Mouse (Mus musculus) heart, embryonic 14.5 days (tissue): ENCODE data around the gene Gltpd2. TPM values are rescaled to one million over a fixed set of nuclear protein-coding genes. Genes with fewer than 3 reads are reported as not detected.
A peak's percentile ranks its signal among the peaks of the same experiment; 100 is the strongest.

Experiments
- ATAC-seq: fragments of 200-750 bp; cut with Nextera tagmentation; 2 replicates; pipeline ENCODE4 v1.8.0; 2017; ENCODE audit warnings: low read depth, moderate TSS enrichment; ENCODE audit not compliant: insufficient number of reproducible peaks, insufficient read depth, low FRiP score
- H3K27ac ChIP-seq, 2 experiments: fragments of 200-500 bp in 1 of 2; fragments of 300-500 bp in 1 of 2; sonication (generic) in 1 of 2; replicated peaks in 1 of 2; 2 replicates each; pipeline ENCODE4 v1.5.1; 2012 to 2014; ENCODE audit warnings: low read depth in 2 of 2, low read length in 2 of 2, control low read depth in 1 of 2, mild to moderate bottlenecking in 1 of 2, mixed read lengths in 1 of 2; ENCODE audit not compliant: control insufficient read depth in 1 of 2, insufficient read depth in 1 of 2
- H3K27me3 ChIP-seq: fragments of 300-500 bp; sonication (generic); 2 replicates; pipeline ENCODE4 v1.6.1; 2014; ENCODE audit warnings: mild to moderate bottlenecking, low read length, control low read depth; ENCODE audit not compliant: control insufficient read depth, insufficient read depth
- H3K36me3 ChIP-seq: fragments of 300-500 bp; sonication (generic); 2 replicates; pipeline ENCODE4 v1.6.1; 2014; ENCODE audit warnings: mild to moderate bottlenecking, control low read depth, low read length, mixed read lengths; ENCODE audit not compliant: control insufficient read depth, insufficient read depth
- H3K4me1 ChIP-seq, 2 experiments: fragments of 200-500 bp in 1 of 2; fragments of 300-500 bp in 1 of 2; sonication (generic) in 1 of 2; 2 replicates each; pipeline ENCODE4 v1.6.1; 2012 to 2014; ENCODE audit warnings: low read length in 2 of 2, control low read depth in 1 of 2, mixed read lengths in 1 of 2; ENCODE audit not compliant: control insufficient read depth in 2 of 2, insufficient read depth in 2 of 2
- H3K4me2 ChIP-seq: fragments of 300-500 bp; sonication (generic); 2 replicates; pipeline ENCODE4 v1.6.1; 2014; ENCODE audit warnings: mild to moderate bottlenecking, low read length
- H3K4me3 ChIP-seq, 2 experiments: fragments of 200-500 bp in 1 of 2; fragments of 300-500 bp in 1 of 2; sonication (generic) in 1 of 2; 2 replicates each; pipeline ENCODE4 v1.5.1; 2012 to 2014; ENCODE audit warnings: low read length in 2 of 2, mild to moderate bottlenecking in 2 of 2, control low read depth in 1 of 2, low read depth in 1 of 2, moderate library complexity in 1 of 2; ENCODE audit not compliant: control insufficient read depth in 1 of 2, insufficient read depth in 1 of 2
- H3K9ac ChIP-seq: fragments of 300-500 bp; sonication (generic); 2 replicates; pipeline ENCODE4 v1.6.1; 2014; ENCODE audit warnings: mild to moderate bottlenecking, low read length
- H3K9me3 ChIP-seq: fragments of 300-500 bp; sonication (generic); 2 replicates; pipeline ENCODE4 v1.6.1; 2016; ENCODE audit warnings: low read length, control low read depth; ENCODE audit not compliant: control insufficient read depth
- WGBS: fragments of 180-500 bp; shearing (Covaris S2); extraction: QIAGEN DNeasy Blood & Tissue Kit; methylation state at CpG from one replicate; pipeline ENCODE4 v1.1.7; 2014; 5-methylcytosine and 5-hydroxymethylcytosine counted together
- polyA plus RNA-seq: library from polyadenylated mRNA; unstranded; fragments of >200 nt; fragmentation: Nextera tagmentation; extraction: Ambion mirVana; gene quantifications from 2 replicates; pipeline ENCODE4 v1.2.1, GENCODE M21; 2014

The Gltpd2 gene
- polyA plus RNA-seq, 1 experiment from 2014 or later, result 0.49 TPM

- Histone ChIP-seq H3K4me1 (no peaks in the 10 kb centered on the region), H3K27ac (no peak overlapping the region), H3K4me3 (no peak overlapping the region), H3K9ac (no peak overlapping the region), H3K36me3 (no peaks in the 10 kb centered on the region), H3K4me2 (no peak overlapping the region), H3K9me3 (no peaks in the 10 kb centered on the region), H3K27me3 (no peaks in the 10 kb centered on the region)
- no peak for ATAC-seq
- 79% methylated on average over 6 of the region's 6 CpGs for WGBS
Measured at GRCm38 (mm10) chr11:70489684-70490083, 29.3 kb upstream of the Gltpd2 start.

- 66% methylated on average over 14 of the region's 14 CpGs for WGBS
- no peaks in the 10 kb centered on the region for H3K36me3 ChIP-seq
- H3K9ac ChIP-seq, result no peak overlapping the region
- no peak overlapping the region for H3K27ac ChIP-seq
- H3K4me2 ChIP-seq, result no peak overlapping the region
- H3K4me3 ChIP-seq, result no peak overlapping the region
- no peaks in the 10 kb centered on the region for H3K9me3 ChIP-seq
- no peak for ATAC-seq
- H3K27me3 ChIP-seq, result no peaks in the 10 kb centered on the region
- no peaks in the 10 kb centered on the region for H3K4me1 ChIP-seq
Measured at GRCm38 (mm10) chr11:70499566-70500475, 19.2 kb upstream of the Gltpd2 start.

GRCm38 (mm10) chr11:70500476-70500812, 18.6 kb upstream of the Gltpd2 start:
- H3K4me1 ChIP-seq, result no peaks in the 10 kb centered on the region
- H3K9me3 ChIP-seq, result no peaks in the 10 kb centered on the region
- H3K4me2 ChIP-seq, result no peak overlapping the region
- H3K27ac ChIP-seq, result no peak overlapping the region
- ATAC-seq, result no peak
- no peak overlapping the region for H3K9ac ChIP-seq
- H3K27me3 ChIP-seq, result no peaks in the 10 kb centered on the region
- H3K36me3 ChIP-seq, result no peaks in the 10 kb centered on the region
- 88% methylated on average over 1 of the region's 1 CpGs for WGBS
- H3K4me3 ChIP-seq, result no peak overlapping the region

- H3K9me3 ChIP-seq, result no peaks in the 10 kb centered on the region
- H3K36me3 ChIP-seq, result no peaks in the 10 kb centered on the region
- no peak for ATAC-seq
- no peaks in the 10 kb centered on the region for H3K4me1 ChIP-seq
- no peak overlapping the region for H3K4me3 ChIP-seq
- H3K27ac ChIP-seq, result no peak overlapping the region
- H3K4me2 ChIP-seq, result no peak overlapping the region
- 57% methylated on average over 3 of the region's 3 CpGs for WGBS
- H3K9ac ChIP-seq, result no peak overlapping the region
- no peaks in the 10 kb centered on the region for H3K27me3 ChIP-seq
Measured at GRCm38 (mm10) chr11:70502018-70502417, 17.0 kb upstream of the Gltpd2 start.

GRCm38 (mm10) chr11:70504970-70505369, 14.0 kb upstream of the Gltpd2 start, which contains the start of gene Tm4sf5:
Gene Tm4sf5 (plus strand): TSS chr11:70505244.
- no peak within 1 kb of the TSS for H3K9ac ChIP-seq
- no peak within 1 kb of the TSS for H3K4me2 ChIP-seq
- H3K27ac ChIP-seq, result no peak within 1 kb of the TSS
- H3K9me3 ChIP-seq, result no peaks in the 10 kb centered on the region
- H3K27me3 ChIP-seq, result peaks cover 4% of the 10 kb centered on the region; the same call in 1 of the 2 replicates
- H3K4me1 ChIP-seq, result no peaks in the 10 kb centered on the region
- H3K4me3 ChIP-seq, result no peak within 1 kb of the TSS
- ATAC-seq, result no peak
- WGBS, result 44% methylated on average over 9 of the region's 9 CpGs
- no peaks in the 10 kb centered on the region for H3K36me3 ChIP-seq

- Histone ChIP-seq H3K4me2 (peak overlapping the region; percentile 26; the same call in 1 of the 2 replicates), H3K4me3 (no peak overlapping the region), H3K9ac (no peak overlapping the region), H3K27ac (no peak overlapping the region), H3K36me3 (no peaks in the 10 kb centered on the region), H3K27me3 (peaks cover 10% of the 10 kb centered on the region; the same call in 1 of the 2 replicates), H3K9me3 (no peaks in the 10 kb centered on the region), H3K4me1 (0 out of 4 replicates have a peak, but pooled peaks cover 3 to 4% of the 10 kb centered on the region in 2 experiments)
- WGBS, result 19% methylated on average over 4 of the region's 4 CpGs
- no peak for ATAC-seq
Measured at GRCm38 (mm10) chr11:70506385-70506784, 12.6 kb upstream of the Gltpd2 start.

GRCm38 (mm10) chr11:70506962-70507515, 12.0 kb upstream of the Gltpd2 start:
- no peak for ATAC-seq
- no peak overlapping the region for H3K4me2 ChIP-seq
- H3K36me3 ChIP-seq, result no peaks in the 10 kb centered on the region
- 0 out of 4 replicates have a peak, but pooled peaks cover 3 to 4% of the 10 kb centered on the region in 2 experiments for H3K4me1 ChIP-seq
- H3K27ac ChIP-seq, result no peak overlapping the region
- no peaks in the 10 kb centered on the region for H3K9me3 ChIP-seq
- 66% methylated on average over 7 of the region's 7 CpGs for WGBS
- H3K9ac ChIP-seq, result no peak overlapping the region
- no peak overlapping the region for H3K4me3 ChIP-seq
- peaks cover 10% of the 10 kb centered on the region; the same call in 1 of the 2 replicates for H3K27me3 ChIP-seq
